Mouse (Mus musculus) splenic B cell, adult 2 months (primary cell): ENCODE data around the gene 5830473C10Rik.
"Not testable (repeated sequence)": the region's sequence is repeated elsewhere in the genome, so short reads cannot be mapped to it uniquely, and the experiment has no call there.

Experiments
- DNase-seq: peaks from one replicate; pipeline ENCODE4 v3.0.0-alpha.2; 2011; ENCODE audit warnings: low read depth, low spot score
- H3K27me3 ChIP-seq: 2 replicates; pipeline ENCODE4 v1.6.1; 2012; ENCODE audit warnings: mild to moderate bottlenecking, low read length, moderate library complexity, mixed read lengths; ENCODE audit not compliant: control insufficient read depth, poor library complexity, insufficient read depth, severe bottlenecking
- H3K36me3 ChIP-seq: 2 replicates; pipeline ENCODE4 v1.6.1; 2012; ENCODE audit warnings: mild to moderate bottlenecking, low read length, moderate library complexity, mixed read lengths; ENCODE audit not compliant: control insufficient read depth, poor library complexity, insufficient read depth, severe bottlenecking

The 5830473C10Rik gene

GRCm38 (mm10) chr5:90582179-90582578 lies 21.3 kb downstream of the 5830473C10Rik start:
- Histone ChIP-seq H3K27me3 (no peaks in the 10 kb centered on the region), H3K36me3 (no peaks in the 10 kb centered on the region)
- DNase-seq = no peak

GRCm38 (mm10) chr5:90584799-90585198 lies 23.9 kb downstream of the 5830473C10Rik start:
- no peak for DNase-seq
- H3K36me3 ChIP-seq = no peaks in the 10 kb centered on the region
- no peaks in the 10 kb centered on the region for H3K27me3 ChIP-seq

GRCm38 (mm10) chr5:90586511-90586910 lies 25.6 kb downstream of the 5830473C10Rik start:
- H3K27me3 ChIP-seq = no peaks in the 10 kb centered on the region
- DNase-seq = no peak
- no peaks in the 10 kb centered on the region for H3K36me3 ChIP-seq

GRCm38 (mm10) chr5:90588104-90588503 lies 27.2 kb downstream of the 5830473C10Rik start:
- H3K27me3 ChIP-seq = no peaks in the 10 kb centered on the region
- H3K36me3 ChIP-seq = no peaks in the 10 kb centered on the region
- no peak for DNase-seq

GRCm38 (mm10) chr5:90588708-90589595 lies 28.0 kb downstream of the 5830473C10Rik start:
- no peaks in the 10 kb centered on the region for H3K27me3 ChIP-seq
- no peaks in the 10 kb centered on the region for H3K36me3 ChIP-seq
- peak; percentile 76 for DNase-seq

DNA sequence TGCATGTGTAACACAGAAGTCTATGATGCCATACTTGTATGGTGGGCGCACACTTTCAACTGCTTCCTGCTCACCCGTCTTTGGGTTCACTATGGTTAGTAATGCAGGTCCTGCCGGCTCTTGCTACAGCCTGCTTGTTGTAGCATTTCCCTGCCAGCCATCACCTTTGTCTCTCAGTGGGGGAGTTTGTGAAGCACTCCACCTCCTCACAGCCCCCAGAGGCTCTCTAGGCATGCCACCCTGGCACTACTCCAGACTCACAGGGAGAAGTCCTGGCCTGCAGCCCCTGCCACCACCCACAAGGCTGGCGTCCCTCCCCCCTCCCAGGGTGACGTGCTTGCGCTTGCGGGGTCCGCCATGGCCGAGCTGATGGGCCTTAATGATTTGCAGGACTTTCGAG lies 29.8 kb downstream of the 5830473C10Rik start:
- DNase-seq = no peak
- Histone ChIP-seq H3K36me3 (no peaks in the 10 kb centered on the region), H3K27me3 (no peaks in the 10 kb centered on the region)

- DNase-seq = no peak
- H3K36me3 ChIP-seq = no peaks in the 10 kb centered on the region
- no peaks in the 10 kb centered on the region for H3K27me3 ChIP-seq
Observed at GRCm38 (mm10) chr5:90591936-90592335, 31.0 kb downstream of the 5830473C10Rik start.

DNA sequence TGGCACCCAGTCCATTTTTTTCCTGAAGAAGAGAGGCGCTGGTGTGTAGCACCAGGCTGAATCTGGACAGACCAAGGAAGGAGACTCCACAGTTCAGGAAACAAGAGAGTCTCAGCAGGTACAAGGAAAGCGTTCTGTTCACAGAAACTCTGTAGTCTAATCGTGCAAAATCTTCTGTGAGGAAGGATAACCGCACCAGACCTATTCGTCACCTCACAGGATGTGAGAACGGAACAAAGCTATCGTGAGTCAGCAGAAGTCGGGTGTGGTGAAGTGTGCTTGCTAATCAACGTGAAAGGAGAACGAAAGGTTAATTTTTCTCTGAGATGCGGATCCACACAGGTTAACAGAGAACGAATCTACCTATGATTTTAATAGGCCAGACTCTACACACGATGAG lies 34.0 kb downstream of the 5830473C10Rik start:
- peak; percentile 54 for DNase-seq
- Histone ChIP-seq H3K36me3 (no peaks in the 10 kb centered on the region), H3K27me3 (no peaks in the 10 kb centered on the region)

DNA sequence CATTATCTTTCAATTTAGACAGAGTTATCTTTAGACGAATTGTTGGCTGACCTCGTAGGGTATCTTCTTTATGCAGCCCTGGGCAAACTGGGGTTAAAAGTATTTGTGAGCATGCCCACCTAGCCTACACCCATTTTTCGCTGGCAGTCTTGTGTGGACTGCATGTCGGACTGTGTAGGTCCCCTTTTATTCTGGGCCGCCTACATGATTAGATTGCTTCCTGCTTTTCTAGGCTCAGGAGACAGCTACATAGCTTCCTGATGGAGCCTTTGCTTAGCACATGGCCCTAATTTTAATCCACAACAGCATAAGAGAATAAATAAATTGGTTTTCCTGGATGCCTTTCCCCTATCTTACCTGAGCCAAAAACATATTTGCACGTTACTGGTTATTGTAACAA lies 35.2 kb downstream of the 5830473C10Rik start:
- DNase-seq = no peak
- no peaks in the 10 kb centered on the region for H3K27me3 ChIP-seq
- H3K36me3 ChIP-seq = no peaks in the 10 kb centered on the region

DNA sequence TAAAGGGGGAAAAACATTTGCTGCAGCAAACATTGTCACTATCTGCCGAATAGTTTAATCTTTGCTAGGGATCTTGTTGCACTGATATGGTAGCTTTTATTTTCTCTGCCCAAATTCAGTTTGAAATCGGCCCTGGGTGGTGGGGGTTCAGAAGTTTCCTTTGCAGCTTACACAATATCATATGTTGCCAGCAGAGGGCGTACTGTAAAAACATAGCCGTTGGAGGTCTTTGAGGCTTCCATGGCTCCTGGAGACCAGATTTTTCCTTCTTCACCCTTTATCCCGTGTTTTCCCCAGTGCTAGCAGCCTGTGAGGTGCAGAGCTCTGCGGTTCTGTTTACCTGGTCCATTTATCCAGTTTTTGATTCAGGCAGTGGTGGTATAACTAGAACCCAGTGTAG lies 40.6 kb downstream of the 5830473C10Rik start:
- DNase-seq = peak; percentile 76
- no peaks in the 10 kb centered on the region for H3K27me3 ChIP-seq
- H3K36me3 ChIP-seq = no peaks in the 10 kb centered on the region

DNA sequence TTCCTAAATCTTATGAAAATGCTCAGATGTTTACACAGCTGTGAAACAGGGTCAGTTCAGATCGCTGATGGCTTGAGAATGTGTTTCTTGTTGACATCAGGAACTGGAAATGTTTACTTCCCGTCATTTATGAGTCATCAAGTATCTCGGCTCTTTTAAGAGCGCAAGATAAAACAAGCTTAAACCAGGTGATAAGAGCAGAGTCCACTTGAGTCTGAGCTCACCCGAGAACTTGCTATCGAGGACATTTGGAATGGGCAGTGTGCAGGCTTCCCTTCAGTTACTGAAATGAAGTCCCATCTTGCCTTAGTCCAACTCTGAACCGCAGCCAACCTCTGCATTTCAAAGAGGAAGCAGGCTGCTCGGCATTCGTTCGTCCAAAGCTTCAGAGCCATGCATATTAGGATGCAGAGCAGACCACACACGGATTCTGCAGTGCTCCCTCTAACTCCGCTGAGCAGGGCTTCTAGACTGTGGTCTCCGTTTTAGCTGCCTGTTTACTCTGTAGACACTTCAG lies 42.6 kb downstream of the 5830473C10Rik start:
- DNase-seq = no peak
- Histone ChIP-seq H3K27me3 (no peaks in the 10 kb centered on the region), H3K36me3 (no peaks in the 10 kb centered on the region)

DNA sequence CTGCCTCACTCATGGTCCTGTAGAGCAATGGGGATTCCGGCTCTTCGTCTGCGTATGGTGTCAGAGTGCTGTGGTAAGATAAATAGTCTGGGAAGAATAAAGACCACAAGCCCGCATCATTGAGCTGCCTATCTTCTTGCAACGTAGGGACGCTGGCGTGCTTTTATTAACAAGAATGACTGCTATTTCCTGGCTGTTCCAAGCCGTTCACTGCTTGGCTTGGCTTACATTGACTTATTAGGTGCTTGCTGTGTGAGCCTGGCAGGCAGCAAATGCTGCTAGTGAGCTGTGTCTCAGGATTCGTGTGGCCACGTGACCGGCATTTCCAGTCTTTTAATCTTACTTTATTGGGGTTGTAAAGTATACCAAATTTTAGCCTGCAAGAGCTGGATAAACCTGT lies 48.0 kb downstream of the 5830473C10Rik start:
- no peak for DNase-seq
- no peaks in the 10 kb centered on the region for H3K27me3 ChIP-seq
- H3K36me3 ChIP-seq = 0 out of 2 replicates have a peak, but pooled peaks cover 1% of the 10 kb centered on the region

DNA sequence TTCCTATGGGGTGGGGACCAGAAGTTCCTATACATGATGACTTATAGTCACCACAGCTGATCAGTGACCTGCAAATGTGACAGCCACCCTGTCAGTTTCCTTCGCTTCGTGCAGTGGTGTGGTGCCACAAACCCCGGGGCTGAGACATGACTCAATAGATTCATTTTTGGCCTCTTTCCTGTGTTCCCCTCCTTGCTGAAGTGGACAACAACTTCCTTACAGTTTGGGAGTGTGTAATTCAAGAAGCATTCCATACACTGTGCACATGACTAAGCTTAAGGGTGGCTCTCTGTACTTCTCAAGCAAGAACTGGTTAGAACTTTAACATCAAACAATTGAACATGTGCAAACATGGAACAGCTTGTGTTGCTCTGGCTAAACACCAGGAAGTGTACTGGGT lies 50.5 kb downstream of the 5830473C10Rik start:
- DNase-seq = peak; percentile 39
- Histone ChIP-seq H3K36me3 (0 out of 2 replicates have a peak, but pooled peaks cover 1% of the 10 kb centered on the region), H3K27me3 (no peaks in the 10 kb centered on the region)

DNA sequence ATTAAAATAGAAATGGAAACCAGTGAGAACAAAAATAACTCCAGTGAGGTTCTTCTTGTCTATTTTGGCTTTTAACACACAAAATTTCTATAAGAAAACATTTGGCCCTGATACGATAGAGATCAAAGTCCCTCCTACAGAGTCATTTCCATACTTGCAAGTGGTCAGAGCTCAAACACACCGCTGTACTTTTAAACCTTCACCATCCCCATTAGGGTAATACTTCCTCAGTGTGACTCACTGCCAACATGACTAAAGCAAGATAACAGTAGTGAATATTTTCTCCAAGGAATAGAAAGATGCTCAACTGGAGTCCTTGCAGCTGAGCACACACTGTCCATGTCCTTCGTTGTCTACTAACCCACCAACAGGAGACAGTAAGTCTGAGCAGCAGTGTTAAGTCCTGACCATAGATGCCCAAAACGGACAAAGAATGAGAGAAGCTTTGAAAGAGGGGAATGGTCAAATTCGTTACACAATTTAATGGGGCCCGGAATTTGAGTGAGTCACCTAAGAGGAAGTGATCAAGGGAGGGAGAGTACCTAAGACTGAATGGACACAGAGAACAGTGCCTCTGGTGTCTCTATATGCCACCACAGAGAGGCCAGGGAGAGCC lies 51.2 kb downstream of the 5830473C10Rik start:
- DNase-seq = peak; percentile 75
- 0 out of 2 replicates have a peak, but pooled peaks cover 1% of the 10 kb centered on the region for H3K36me3 ChIP-seq
- no peaks in the 10 kb centered on the region for H3K27me3 ChIP-seq

- H3K36me3 ChIP-seq, H3K27me3 ChIP-seq: not testable (repeated sequence)
- DNase-seq = peak; percentile 18
Observed at GRCm38 (mm10) chr5:90612751-90613150, 51.8 kb downstream of the 5830473C10Rik start.
